Mouse (Mus musculus) thymus, adult 18-20 months (tissue): ENCODE measurements around the gene Hfm1.

Experiments
- DNase-seq, 2 experiments: peaks; one replicate each; pipeline ENCODE4 v3.0.0; 2022; ENCODE audit warnings: mixed read lengths in 2 of 2

The Hfm1 gene

GRCm38 (mm10) chr5:106833025-106833424 is 93.1 kb downstream of the Hfm1 start:
- no peak for DNase-seq

GRCm38 (mm10) chr5:106831401-106831800 is 94.7 kb downstream of the Hfm1 start:
- no peak for DNase-seq

GRCm38 (mm10) chr5:106830775-106831174 is 95.3 kb downstream of the Hfm1 start:
- no peak for DNase-seq

- DNase-seq, result no peak
These were observed 99.4 kb downstream of the Hfm1 start for GRCm38 (mm10) chr5:106826740-106827139.

- no peak for DNase-seq
These were observed 100.1 kb downstream of the Hfm1 start for GRCm38 (mm10) chr5:106826044-106826443.

GRCm38 (mm10) chr5:106825301-106825853 is 100.7 kb downstream of the Hfm1 start:
- peak; percentile 25 to 36 for DNase-seq

- no peak for DNase-seq
These were observed 101.4 kb downstream of the Hfm1 start for GRCm38 (mm10) chr5:106824716-106825115.

- no peak for DNase-seq
These were observed 106.5 kb downstream of the Hfm1 start for GRCm38 (mm10) chr5:106819630-106820029.

- DNase-seq, result no peak
These were observed 110.0 kb downstream of the Hfm1 start for GRCm38 (mm10) chr5:106815923-106816654.

GRCm38 (mm10) chr5:106814611-106815010 is 111.5 kb downstream of the Hfm1 start:
- DNase-seq, result no peak

GRCm38 (mm10) chr5:106803094-106803493 is 123.0 kb downstream of the Hfm1 start:
- peak; percentile 34 to 49 for DNase-seq

GRCm38 (mm10) chr5:106801886-106802798 is 124.0 kb downstream of the Hfm1 start:
- DNase-seq, result peak; percentile 71 to 73

- no peak for DNase-seq
These were observed 124.8 kb downstream of the Hfm1 start for GRCm38 (mm10) chr5:106801215-106801863.

GRCm38 (mm10) chr5:106797896-106798295 is 128.2 kb downstream of the Hfm1 start:
- no peak for DNase-seq

- peak; percentile 9 to 11 for DNase-seq
These were observed 134.9 kb downstream of the Hfm1 start for GRCm38 (mm10) chr5:106791241-106791572.

GRCm38 (mm10) chr5:106790496-106791240 is 135.5 kb downstream of the Hfm1 start:
- DNase-seq, result no peak
